ENCODE assay signal across 10 mouse cellular contexts in genomic region chr13:48994903-48995302, GRCm38 (mm10). TPM values are rescaled to one million over a fixed set of nuclear protein-coding genes. Genes with fewer than 3 reads are reported as not detected.
DNase-seq lines count a peak whose midpoint lies in the region; ATAC-seq and TF ChIP-seq lines count a peak whose summit lies in the region.
"Had no signal": no experiment of that assay in that cellular context is flagged by ENCODE, and none has a peak within 500 bp of the region (broad histone marks: within the 10 kb centered on the region; RNA-seq: fewer than 3 reads in every experiment).

No protein-coding gene starts in this region.

- peak; percentile 49 for DNase-seq in lung, postnatal 0 days (ENCODE audit: low spot score)
- no peak for DNase-seq in lung, adult 2 months
- DNase-seq in embryo, embryonic 9.5 days (ENCODE audit: extremely low spot score), result peak; percentile 14
- DNase-seq in thymus, postnatal 14 days, result peak; percentile 71
- DNase-seq in cerebellum, adult 9-10 months, result no peak
- no peak for DNase-seq in right cerebral cortex, adult 2 months (ENCODE audit: low spot score in 2 of 2)
- no peak for DNase-seq in right cerebral cortex, postnatal 25 days
- DNase-seq: liver, embryonic 13.5 days had no signal

- H3K4me2 ChIP-seq in lung, postnatal 0 days (replicated peaks; ENCODE audit: low read depth, low read length), result no peak overlapping the region
- H3K4me2 ChIP-seq: embryonic facial prominence, embryonic 13.5 days; liver, embryonic 13.5 days had no signal

- H3K27ac ChIP-seq in lung, postnatal 0 days (ENCODE audit: low read length), result no peak overlapping the region
- H3K27ac ChIP-seq: embryonic facial prominence, embryonic 13.5 days; liver, embryonic 13.5 days had no signal

- no peak for TF ChIP-seq EP300 in lung, postnatal 0 days (IDR thresholded peaks at IDR 0.05)

- no peaks in the 10 kb centered on the region for H3K27me3 ChIP-seq in lung, postnatal 0 days (replicated peaks; ENCODE audit: insufficient read depth, low read length)
- H3K27me3 ChIP-seq: embryonic facial prominence, embryonic 13.5 days; liver, embryonic 13.5 days had no signal

- no peak for TF ChIP-seq POLR2A in lung, adult 2 months (IDR thresholded peaks at IDR 0.05; ENCODE audit: borderline replicate concordance, extremely low read depth, low read depth, low read length)

- no peak for TF ChIP-seq CTCF in lung, postnatal 0 days (IDR thresholded peaks at IDR 0.05)
- TF ChIP-seq CTCF in lung, adult 2 months (IDR thresholded peaks at IDR 0.05; ENCODE audit: insufficient read depth, low read length), result no peak

- no peaks in the 10 kb centered on the region for H3K4me1 ChIP-seq in lung, postnatal 0 days (ENCODE audit: insufficient read depth, low read depth, low read length)
- H3K4me1 ChIP-seq in lung, adult 2 months (ENCODE audit: control insufficient read depth, insufficient read depth, low read length), result no peaks in the 10 kb centered on the region
- H3K4me1 ChIP-seq: embryonic facial prominence, embryonic 13.5 days; liver, embryonic 13.5 days had no signal

- H3K9me3 ChIP-seq in lung, postnatal 0 days (ENCODE audit: low read length), result no peaks in the 10 kb centered on the region
- H3K9me3 ChIP-seq: embryonic facial prominence, embryonic 13.5 days; liver, embryonic 13.5 days had no signal

- no peak overlapping the region for H3K4me3 ChIP-seq in lung, postnatal 0 days (ENCODE audit: low read depth, low read length)
- no peak overlapping the region for H3K4me3 ChIP-seq in lung, adult 2 months (replicated peaks; ENCODE audit: extremely low read depth, low read depth, low read length)
- H3K4me3 ChIP-seq: embryonic facial prominence, embryonic 13.5 days; liver, embryonic 13.5 days had no signal

- peak; percentile 43; the same call in 1 of the 2 replicates for ATAC-seq in lung, postnatal 0 days
- peak; percentile 57 for ATAC-seq in megakaryocyte, adult 5-6 weeks (ENCODE audit: poor library complexity, severe bottlenecking)

- no peak overlapping the region for H3K9ac ChIP-seq in lung, postnatal 0 days (replicated peaks; ENCODE audit: low read depth)
- H3K9ac ChIP-seq: embryonic facial prominence, embryonic 13.5 days; liver, embryonic 13.5 days had no signal

- no peaks in the 10 kb centered on the region for H3K36me3 ChIP-seq in lung, postnatal 0 days (ENCODE audit: insufficient read depth, low read length)
- H3K36me3 ChIP-seq: embryonic facial prominence, embryonic 13.5 days; liver, embryonic 13.5 days had no signal

- 22% methylated on average over 3 of the region's 3 CpGs for WGBS in lung, postnatal 0 days
- WGBS in lung, adult 2 months, result 22% methylated on average over 3 of the region's 3 CpGs

RNA-seq across cellular contexts. Expression of gene Fam120a, which starts 27.1 kb away (rescaled TPM):
- 19.4 and 19.5 TPM in 2 replicates for polyA plus RNA-seq in lung, postnatal 0 days (2015; fragmentation: Nextera tagmentation; extraction: Ambion mirVana)
- polyA plus RNA-seq in lung, adult 2 months (2012; rRNA removed), result 58.5 and 64.0 TPM in 2 replicates
- total RNA-seq in megakaryocyte, adult 5-6 weeks (2015), result 191 and 192 TPM in 2 replicates
- total RNA-seq in megakaryocyte, adult 5-6 weeks (2017), result 118 and 132 TPM in 2 replicates

Comparison
In these comparisons a context has a peak if more than half of its experiments do, and no peak if none do; other contexts are left out.
1. DNase-seq: peak in lung, postnatal 0 days (single experiment), embryo, embryonic 9.5 days (single experiment) and thymus, postnatal 14 days (single experiment); none in lung, adult 2 months (single experiment), cerebellum, adult 9-10 months (single experiment), right cerebral cortex, adult 2 months (0 of 2) and right cerebral cortex, postnatal 25 days (single experiment).